8 mouse cellular contexts compared by ENCODE assay signal in genomic region chr9:114687639-114688038, GRCm38 (mm10). TPM values are rescaled to one million over a fixed set of nuclear protein-coding genes. Genes with fewer than 3 reads are reported as not detected.
DNase-seq lines count a peak whose midpoint lies in the region; ATAC-seq and TF ChIP-seq lines count a peak whose summit lies in the region.

No protein-coding gene starts in this region.

- WGBS in heart, embryonic 10.5 days = 71% methylated on average over 13 of the region's 13 CpGs
- 82% methylated on average over 13 of the region's 13 CpGs for WGBS in hindbrain, embryonic 10.5 days
- WGBS in liver, postnatal 0 days (ENCODE audit: insufficient replicate concordance) = 79% methylated on average over 13 of the region's 13 CpGs

- no peak for ATAC-seq in liver, postnatal 0 days

- H3K9me3 ChIP-seq in heart, embryonic 10.5 days = no peaks in the 10 kb centered on the region
- peaks cover 4% of the 10 kb centered on the region; the same call in 1 of the 2 replicates for H3K9me3 ChIP-seq in E14TG2a.4 (ENCODE audit: low read length)
- peaks cover 2% of the 10 kb centered on the region; the same call in 1 of the 2 replicates for H3K9me3 ChIP-seq in hindbrain, embryonic 10.5 days
- no peaks in the 10 kb centered on the region for H3K9me3 ChIP-seq in liver, postnatal 0 days (ENCODE audit: low read length)

- intact Hi-C loops in heart, postnatal 10 days (cut with DNase I) = loop anchor here (2.0 kb wide), 2 partner anchors 19 to 47 kb away; partner anchors contain the start of gene Cnot10

- peak overlapping the region; percentile 95; the same call in 1 of the 2 replicates for H3K27ac ChIP-seq in heart, embryonic 10.5 days
- peak overlapping the region; percentile 91 for H3K27ac ChIP-seq in hindbrain, embryonic 10.5 days
- H3K27ac ChIP-seq in liver, postnatal 0 days (ENCODE audit: low read depth) = no peak overlapping the region

- peak overlapping the region; percentile 94 for H3K4me2 ChIP-seq in liver, postnatal 0 days (ENCODE audit: low read depth, low read length)

- TF ChIP-seq EP300 in liver, postnatal 0 days (IDR thresholded peaks at IDR 0.05; ENCODE audit: low read depth) = no peak

- H3K4me3 ChIP-seq in heart, embryonic 10.5 days = peak overlapping the region; percentile 97
- H3K4me3 ChIP-seq in E14TG2a.4 (replicated peaks; ENCODE audit: low read length) = peak overlapping the region; percentile 99
- peak overlapping the region; percentile 77 for H3K4me3 ChIP-seq in hindbrain, embryonic 10.5 days
- H3K4me3 ChIP-seq in liver, postnatal 0 days (ENCODE audit: low read depth, low read length) = peak overlapping the region; percentile 95

- no peaks in the 10 kb centered on the region for H3K27me3 ChIP-seq in heart, embryonic 10.5 days (ENCODE audit: insufficient read depth, poor library complexity, severe bottlenecking)
- no peaks in the 10 kb centered on the region for H3K27me3 ChIP-seq in E14TG2a.4 (ENCODE audit: insufficient read depth, low read length)
- no peaks in the 10 kb centered on the region for H3K27me3 ChIP-seq in hindbrain, embryonic 10.5 days (ENCODE audit: insufficient read depth, poor library complexity, severe bottlenecking)
- H3K27me3 ChIP-seq in liver, postnatal 0 days (ENCODE audit: insufficient read depth, low read length) = no peaks in the 10 kb centered on the region

- TF ChIP-seq CTCF in E14TG2a.4 (conservative IDR thresholded peaks at IDR 0.05; ENCODE audit: low read length) = no peak
- no peak for TF ChIP-seq CTCF in liver, postnatal 0 days (IDR thresholded peaks at IDR 0.05; ENCODE audit: low read depth)

- peaks cover 14% of the 10 kb centered on the region for H3K36me3 ChIP-seq in heart, embryonic 10.5 days
- H3K36me3 ChIP-seq in E14TG2a.4 (ENCODE audit: insufficient read depth, low read length) = peaks cover 19% of the 10 kb centered on the region
- H3K36me3 ChIP-seq in hindbrain, embryonic 10.5 days = peaks cover 19% of the 10 kb centered on the region
- H3K36me3 ChIP-seq in liver, postnatal 0 days (replicated peaks; ENCODE audit: insufficient read depth, low read length) = peaks cover 5% of the 10 kb centered on the region

- peaks cover 17% of the 10 kb centered on the region for H3K4me1 ChIP-seq in heart, embryonic 10.5 days
- peaks cover 44% of the 10 kb centered on the region for H3K4me1 ChIP-seq in E14TG2a.4 (replicated peaks; ENCODE audit: low read depth, low read length)
- peaks cover 29% of the 10 kb centered on the region for H3K4me1 ChIP-seq in hindbrain, embryonic 10.5 days (replicated peaks)
- peaks cover 19% of the 10 kb centered on the region for H3K4me1 ChIP-seq in liver, postnatal 0 days (ENCODE audit: insufficient read depth)

- DNase-seq in heart, embryonic 10.5 days (ENCODE audit: low spot score) = no peak
- no peak for DNase-seq in heart, postnatal 10 days
- no peak for DNase-seq in hindbrain, embryonic 10.5 days (ENCODE audit: low spot score)
- DNase-seq in liver, postnatal 0 days = no peak
- DNase-seq in spleen, adult 18-20 months = no peak
- no peak for DNase-seq in ovary, postnatal 36 days (ENCODE audit: low spot score)
- DNase-seq in cerebellum, postnatal 25 days = no peak

- H3K9ac ChIP-seq in liver, postnatal 0 days (replicated peaks) = no peak overlapping the region

RNA-seq across cellular contexts. Expression of gene Dync1li1, which starts 1.0 kb away (rescaled TPM):
- polyA plus RNA-seq in heart, embryonic 10.5 days (2016; fragmentation: Nextera tagmentation; extraction: Ambion mirVana) = 71.3 and 83.9 TPM in 2 replicates
- total RNA-seq in heart, postnatal 10 days (2021) = 10 to 100 TPM; 84.8 to 91.7 TPM
- 99.8 and 122 TPM in 2 replicates for polyA plus RNA-seq in hindbrain, embryonic 10.5 days (2016; fragmentation: Nextera tagmentation; extraction: Ambion mirVana)
- 14.4 and 16.3 TPM in 2 replicates for polyA plus RNA-seq in liver, postnatal 0 days (2015; fragmentation: Nextera tagmentation; extraction: Ambion mirVana)

RNA-seq across cellular contexts. Expression of gene Cmtm6, which starts 43.3 kb away (rescaled TPM):
- polyA plus RNA-seq in heart, embryonic 10.5 days (2016; fragmentation: Nextera tagmentation; extraction: Ambion mirVana) = 39.4 and 47.3 TPM in 2 replicates
- 10 to 100 TPM; 34.5 to 37.8 TPM for total RNA-seq in heart, postnatal 10 days (2021)
- polyA plus RNA-seq in hindbrain, embryonic 10.5 days (2016; fragmentation: Nextera tagmentation; extraction: Ambion mirVana) = 23.8 and 30.0 TPM in 2 replicates
- 27.7 and 30.1 TPM in 2 replicates for polyA plus RNA-seq in liver, postnatal 0 days (2015; fragmentation: Nextera tagmentation; extraction: Ambion mirVana)

RNA-seq across cellular contexts. Expression of gene Cnot10, which starts 47.7 kb away (rescaled TPM):
- 44.8 and 53.3 TPM in 2 replicates for polyA plus RNA-seq in heart, embryonic 10.5 days (2016; fragmentation: Nextera tagmentation; extraction: Ambion mirVana)
- 10 to 100 TPM; 27.4 to 28.2 TPM for total RNA-seq in heart, postnatal 10 days (2021)
- polyA plus RNA-seq in hindbrain, embryonic 10.5 days (2016; fragmentation: Nextera tagmentation; extraction: Ambion mirVana) = 67.4 and 68.7 TPM in 2 replicates
- polyA plus RNA-seq in liver, postnatal 0 days (2015; fragmentation: Nextera tagmentation; extraction: Ambion mirVana) = 14.4 and 15.8 TPM in 2 replicates
